Mouse (Mus musculus) B cell, adult 67 days (primary cell): ENCODE measurements around the gene Kcnj11. TPM values are rescaled to one million over a fixed set of nuclear protein-coding genes. Genes with fewer than 3 reads are reported as not detected.

Experiments
- total RNA-seq, 2 experiments: library from RNA; stranded (reverse); gene quantifications; 4 replicates each; pipeline ENCODE4 v1.2.4; 2023

Kcnj11 gene
- total RNA-seq, result not detected

GRCm38 (mm10) chr7:46100563-46100962 is at the start of gene Kcnj11:
Kcnj11 (minus strand) TSS chr7:46100764.

Other genes with a start within 250 kb of the Kcnj11 start
- 10 to 100 TPM; 60.0 to 71.8 TPM for gene Kdelr1, start 228.0 kb downstream of the Kcnj11 start, total RNA-seq
- gene Grin2d, start 222.4 kb downstream of the Kcnj11 start, total RNA-seq, result under 1 TPM; 0.38 to 0.47 TPM
- gene Syngr4, start 204.1 kb downstream of the Kcnj11 start, total RNA-seq, result not detected
- gene Tmem143, start 203.8 kb downstream of the Kcnj11 start, total RNA-seq, result 10 to 100 TPM in 1 of 2 experiments, 1 to 10 TPM in 1; 7.6 to 10.8 TPM
- gene Emp3, start 179.4 kb downstream of the Kcnj11 start, total RNA-seq, result 100 to 1,000 TPM; 199 to 219 TPM
- gene Ccdc114, start 176.7 kb downstream of the Kcnj11 start, total RNA-seq, result 1 to 10 TPM; 6.3 TPM
- not detected for gene Abcc6, start 70.5 kb downstream of the Kcnj11 start, total RNA-seq
- gene Nomo1, start 67.1 kb downstream of the Kcnj11 start, total RNA-seq, result 10 to 100 TPM; 41.5 to 43.6 TPM
- gene Abcc8, start 79.3 kb upstream of the Kcnj11 start, total RNA-seq, result not detected
- gene Ush1c, start 137.7 kb upstream of the Kcnj11 start, total RNA-seq, result not detected
- gene Otog, start 140.2 kb upstream of the Kcnj11 start, total RNA-seq, result not detected